Mouse (Mus musculus) lung, adult 18-20 months (tissue): Measurements from ENCODE around the gene Tsc1.

Experiments used
- DNase-seq, 2 experiments: peaks; one replicate each; pipeline ENCODE4 v3.0.0; 2022; ENCODE audit warnings: mixed read lengths in 2 of 2

The Tsc1 gene

GRCm38 (mm10) chr2:28740159-28740558 lies 99.1 kb downstream of the Tsc1 start:
- DNase-seq, result no peak
